Mouse (Mus musculus) heart, embryonic 10.5 days (tissue): Measurements from ENCODE around the gene Borcs8. TPM values are rescaled to one million over a fixed set of nuclear protein-coding genes. Genes with fewer than 3 reads are reported as not detected.
A peak's percentile ranks its signal among the peaks of the same experiment; 100 is the strongest.

Experiments
- DNase-seq: peaks from one replicate; pipeline ENCODE4 v3.0.0-alpha.2; 2017; ENCODE audit warnings: low spot score
- H3K27ac ChIP-seq: fragments of 300-500 bp; sonication (generic); 2 replicates; pipeline ENCODE4 v1.5.1; 2016; ENCODE audit warnings: mild to moderate bottlenecking
- H3K27me3 ChIP-seq: fragments of 300-500 bp; sonication (generic); 2 replicates; pipeline ENCODE4 v1.6.1; 2016; ENCODE audit warnings: mild to moderate bottlenecking; ENCODE audit not compliant: poor library complexity, insufficient read depth, severe bottlenecking
- H3K36me3 ChIP-seq: fragments of 300-500 bp; sonication (generic); 2 replicates; pipeline ENCODE4 v1.6.1; 2016; ENCODE audit warnings: mild to moderate bottlenecking, moderate library complexity
- H3K4me1 ChIP-seq: fragments of 300-500 bp; sonication (generic); 2 replicates; pipeline ENCODE4 v1.6.1; 2016; ENCODE audit warnings: mild to moderate bottlenecking
- H3K4me3 ChIP-seq: fragments of 300-500 bp; sonication (generic); 2 replicates; pipeline ENCODE4 v1.5.1; 2016; ENCODE audit warnings: mild to moderate bottlenecking, moderate library complexity
- H3K9me3 ChIP-seq: fragments of 300-500 bp; sonication (generic); 2 replicates; pipeline ENCODE4 v1.6.1; 2016; ENCODE audit warnings: mild to moderate bottlenecking, moderate library complexity
- WGBS: fragments of 180-500 bp; shearing (Covaris S2); methylation state at CpG from one replicate; pipeline ENCODE4 v1.1.7; 2016; 5-methylcytosine and 5-hydroxymethylcytosine counted together
- polyA plus RNA-seq: library from polyadenylated mRNA; unstranded; fragments of >200 nt; fragmentation: Nextera tagmentation; extraction: Ambion mirVana; gene quantifications from 2 replicates; pipeline ENCODE4 v1.2.1, GENCODE M21; 2016

The Borcs8 gene
- polyA plus RNA-seq, 1 experiment from 2014 or later = 43.9 TPM

DNA sequence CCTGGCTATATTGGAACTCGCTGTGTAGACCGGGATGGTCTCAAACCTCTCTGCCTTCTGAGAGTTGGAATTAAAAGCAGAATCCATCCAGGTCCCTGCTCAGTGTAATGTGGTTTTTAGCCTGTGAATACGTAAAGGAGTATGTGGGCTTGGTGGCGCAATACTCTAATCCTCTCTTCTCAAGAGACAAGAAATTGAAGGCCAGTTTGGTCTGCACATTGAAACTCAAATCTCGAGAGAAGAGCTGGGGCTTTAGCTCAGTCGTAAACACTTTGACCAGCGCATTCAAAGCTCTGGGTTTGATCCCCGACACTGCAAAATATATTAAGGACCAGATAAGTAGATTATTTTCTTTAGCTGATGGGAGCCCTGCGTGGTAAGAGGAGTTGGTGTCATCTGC, 682 bp downstream of the Borcs8 start:
- Histone ChIP-seq H3K4me1 (peaks cover 23% of the 10 kb centered on the region), H3K4me3 (peak overlapping the region; percentile 91), H3K27ac (peak overlapping the region; percentile 88), H3K36me3 (peaks cover 50% of the 10 kb centered on the region), H3K27me3 (no peaks in the 10 kb centered on the region), H3K9me3 (no peaks in the 10 kb centered on the region)
- no peak for DNase-seq
- 12% methylated on average over 9 of the region's 9 CpGs for WGBS

- WGBS = 89% methylated on average over 7 of the region's 7 CpGs
- Histone ChIP-seq H3K27ac (no peak overlapping the region), H3K4me3 (no peak overlapping the region), H3K27me3 (peaks cover 27% of the 10 kb centered on the region), H3K9me3 (no peaks in the 10 kb centered on the region), H3K4me1 (peaks cover 17% of the 10 kb centered on the region), H3K36me3 (peaks cover 42% of the 10 kb centered on the region)
- no peak for DNase-seq
Measured at GRCm38 (mm10) chr8:70147678-70148607, 8.6 kb downstream of the Borcs8 start.

DNA sequence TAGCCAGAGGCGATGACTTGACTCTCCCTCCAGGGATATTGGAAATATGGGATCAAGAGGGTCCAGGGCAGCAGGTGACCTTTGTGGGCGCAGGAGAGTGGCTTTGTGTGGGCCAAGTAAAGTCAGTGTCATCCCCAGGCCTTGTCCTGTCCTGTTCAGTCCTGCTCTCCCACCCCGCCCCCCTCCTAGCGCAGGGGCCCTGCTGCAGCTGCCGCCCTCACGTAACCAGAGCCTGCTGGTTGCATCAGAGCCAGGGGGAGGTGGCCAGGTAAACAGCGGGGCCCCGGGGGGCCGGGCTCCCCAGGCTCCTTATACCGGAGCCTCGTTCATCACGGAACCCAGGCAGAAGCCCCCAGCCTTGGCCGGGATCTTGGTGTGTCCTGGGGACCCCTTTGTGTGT, 10.9 kb downstream of the Borcs8 start:
- Histone ChIP-seq H3K4me3 (peak overlapping the region; percentile 10; the same call in 1 of the 2 replicates), H3K36me3 (peaks cover 21% of the 10 kb centered on the region), H3K27ac (peak overlapping the region; percentile 59; the same call in 1 of the 2 replicates), H3K27me3 (peaks cover 40% of the 10 kb centered on the region), H3K9me3 (no peaks in the 10 kb centered on the region), H3K4me1 (peaks cover 18% of the 10 kb centered on the region)
- no peak for DNase-seq
- 19% methylated on average over 13 of the region's 13 CpGs for WGBS

- 18% methylated on average over 22 of the region's 22 CpGs for WGBS
- DNase-seq = peak; percentile 96
- H3K27me3 ChIP-seq = peaks cover 66% of the 10 kb centered on the region
- peaks cover 21% of the 10 kb centered on the region for H3K4me1 ChIP-seq
- H3K27ac ChIP-seq = 0 out of 2 replicates have a peak overlapping the region, but pooled peaks have one; percentile 6
- H3K9me3 ChIP-seq = no peaks in the 10 kb centered on the region
- H3K36me3 ChIP-seq = no peaks in the 10 kb centered on the region
- peak overlapping the region; percentile 41 for H3K4me3 ChIP-seq
Measured at GRCm38 (mm10) chr8:70152537-70153257, 13.4 kb downstream of the Borcs8 start.

GRCm38 (mm10) chr8:70157240-70157800, 18.0 kb downstream of the Borcs8 start:
- H3K36me3 ChIP-seq = no peaks in the 10 kb centered on the region
- H3K9me3 ChIP-seq = no peaks in the 10 kb centered on the region
- H3K4me1 ChIP-seq = peaks cover 22% of the 10 kb centered on the region
- no peak overlapping the region for H3K4me3 ChIP-seq
- no peak overlapping the region; the same call in 1 of the 2 replicates for H3K27ac ChIP-seq
- 89% methylated on average over 1 of the region's 1 CpGs for WGBS
- no peak for DNase-seq
- H3K27me3 ChIP-seq = peaks cover 60% of the 10 kb centered on the region

DNA sequence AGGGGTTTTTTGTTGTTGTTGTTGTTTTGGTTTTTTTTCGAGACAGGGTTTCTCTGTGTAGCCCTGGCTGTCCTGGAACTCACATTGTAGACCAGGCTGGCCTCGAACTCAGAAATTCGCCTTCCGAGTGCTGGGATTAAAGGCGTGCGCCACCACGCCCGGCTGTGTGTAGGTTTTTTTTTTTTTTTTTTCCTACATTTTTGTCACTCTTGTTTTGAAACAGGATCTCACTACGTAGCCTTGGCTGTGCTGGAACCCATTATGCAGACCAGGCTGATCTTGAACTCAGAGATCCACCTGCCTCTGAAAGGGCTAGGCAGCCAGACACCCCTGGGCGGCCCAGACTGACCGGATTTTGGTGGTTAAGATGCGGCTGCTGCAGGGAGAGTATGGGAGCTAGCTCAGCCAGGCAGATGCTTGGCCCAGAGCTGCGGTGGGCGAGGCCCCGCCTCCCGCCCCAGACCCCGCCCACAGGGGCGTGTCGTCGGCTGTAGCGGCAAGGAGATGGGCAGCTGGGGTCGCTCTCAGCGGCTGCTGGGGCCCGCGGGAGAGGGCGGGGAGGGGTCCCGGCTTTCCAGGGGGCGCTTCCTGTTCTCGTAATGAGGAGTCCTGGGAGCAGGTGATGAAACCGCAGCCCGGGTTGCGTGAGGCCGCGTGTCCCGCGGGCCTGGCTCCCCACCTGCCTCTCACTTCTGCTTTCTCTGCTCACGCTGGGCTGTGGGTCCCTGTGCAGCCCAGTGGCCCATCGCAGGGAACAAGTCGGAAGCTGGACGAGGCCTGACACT, 19.0 kb downstream of the Borcs8 start:
- Histone ChIP-seq H3K4me1 (peaks cover 16% of the 10 kb centered on the region), H3K36me3 (no peaks in the 10 kb centered on the region), H3K27me3 (peaks cover 66% of the 10 kb centered on the region), H3K27ac (peak overlapping the region; percentile 53; the same call in 1 of the 2 replicates), H3K4me3 (peak overlapping the region; percentile 71), H3K9me3 (no peaks in the 10 kb centered on the region)
- peak; percentile 91 for DNase-seq
- WGBS = 10% methylated on average over 40 of the region's 40 CpGs

DNA sequence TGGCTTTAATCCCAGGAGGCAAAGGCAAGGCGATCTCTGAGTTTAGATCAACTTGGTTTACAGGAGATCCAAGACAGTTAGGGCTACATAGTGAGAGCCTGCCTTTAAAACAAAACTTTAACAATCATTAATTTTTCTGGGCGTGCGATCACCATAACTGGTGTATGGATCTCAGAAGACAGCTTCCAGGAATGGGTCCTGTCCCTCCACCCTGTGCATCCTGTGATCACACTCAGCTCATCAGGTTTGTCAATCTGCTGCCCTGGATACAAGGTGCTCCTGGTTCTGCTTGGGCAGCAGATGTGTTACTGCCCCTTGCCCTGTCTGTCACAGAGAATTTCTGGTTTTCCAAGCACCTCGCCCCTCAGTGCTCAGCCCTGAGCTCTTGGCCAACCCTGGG, 19.9 kb downstream of the Borcs8 start:
- Histone ChIP-seq H3K9me3 (no peaks in the 10 kb centered on the region), H3K36me3 (no peaks in the 10 kb centered on the region), H3K27ac (no peak overlapping the region), H3K4me1 (peaks cover 16% of the 10 kb centered on the region), H3K27me3 (peaks cover 73% of the 10 kb centered on the region), H3K4me3 (no peak overlapping the region)
- DNase-seq = no peak
- 81% methylated on average over 4 of the region's 4 CpGs for WGBS

DNA sequence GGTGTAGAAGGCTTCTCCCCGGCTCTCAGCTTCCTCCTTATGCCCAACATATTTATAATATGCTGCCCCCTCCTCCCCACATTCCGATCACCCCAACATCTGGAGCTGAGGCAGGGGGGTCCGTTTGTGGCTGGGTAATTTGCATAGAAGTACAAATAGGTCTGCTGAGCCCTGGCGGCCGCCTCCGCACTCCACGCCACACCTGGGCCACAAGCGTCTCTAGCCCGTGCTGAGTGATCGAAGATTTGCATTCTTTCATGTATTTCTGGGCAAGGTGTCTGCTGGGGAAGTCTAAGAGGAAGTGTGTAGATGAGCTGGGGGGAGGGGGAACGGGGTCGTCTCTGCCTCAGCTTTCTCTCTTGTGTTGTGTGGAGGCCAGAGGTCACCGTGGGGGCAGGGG, 20.7 kb downstream of the Borcs8 start:
- no peak for DNase-seq
- WGBS = 63% methylated on average over 13 of the region's 13 CpGs
- H3K27me3 ChIP-seq = peaks cover 74% of the 10 kb centered on the region
- no peaks in the 10 kb centered on the region for H3K36me3 ChIP-seq
- no peaks in the 10 kb centered on the region for H3K9me3 ChIP-seq
- no peak overlapping the region for H3K4me3 ChIP-seq
- H3K4me1 ChIP-seq = peaks cover 17% of the 10 kb centered on the region
- no peak overlapping the region for H3K27ac ChIP-seq

DNA sequence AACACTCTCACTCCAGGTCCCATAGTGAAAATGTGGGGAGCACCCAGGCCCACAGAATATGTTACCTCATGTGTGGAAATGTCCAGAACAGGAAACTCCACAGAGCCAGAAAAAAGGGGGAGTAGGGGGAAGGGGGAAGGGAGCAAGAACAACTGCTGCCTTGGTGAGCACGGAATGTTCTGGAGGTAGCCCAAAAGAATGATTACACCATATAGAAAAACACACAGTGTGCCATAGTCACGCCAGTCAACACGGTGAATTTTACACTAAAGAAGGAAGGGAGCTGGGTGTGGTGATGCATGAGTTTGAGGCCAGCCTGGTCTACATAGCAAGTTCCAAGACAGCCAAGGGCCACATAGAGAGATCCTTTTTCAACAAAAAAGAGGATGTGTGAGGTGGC, 24.0 kb downstream of the Borcs8 start:
- Histone ChIP-seq H3K9me3 (no peaks in the 10 kb centered on the region), H3K4me3 (no peak overlapping the region), H3K27ac (no peak overlapping the region), H3K36me3 (no peaks in the 10 kb centered on the region), H3K4me1 (peaks cover 33% of the 10 kb centered on the region), H3K27me3 (peaks cover 79% of the 10 kb centered on the region)
- 87% methylated on average over 3 of the region's 3 CpGs for WGBS
- DNase-seq = no peak

GRCm38 (mm10) chr8:70166504-70167110, 27.3 kb downstream of the Borcs8 start:
- H3K9me3 ChIP-seq = no peaks in the 10 kb centered on the region
- 3% methylated on average over 21 of the region's 21 CpGs for whole genome bisulfite sequencing
- DNase-seq = peak; percentile 89
- H3K27ac ChIP-seq = peak overlapping the region; percentile 60
- peaks cover 27% of the 10 kb centered on the region for H3K4me1 ChIP-seq
- peak overlapping the region; percentile 42 for H3K4me3 ChIP-seq
- no peaks in the 10 kb centered on the region for H3K36me3 ChIP-seq
- H3K27me3 ChIP-seq = peaks cover 67% of the 10 kb centered on the region

DNA sequence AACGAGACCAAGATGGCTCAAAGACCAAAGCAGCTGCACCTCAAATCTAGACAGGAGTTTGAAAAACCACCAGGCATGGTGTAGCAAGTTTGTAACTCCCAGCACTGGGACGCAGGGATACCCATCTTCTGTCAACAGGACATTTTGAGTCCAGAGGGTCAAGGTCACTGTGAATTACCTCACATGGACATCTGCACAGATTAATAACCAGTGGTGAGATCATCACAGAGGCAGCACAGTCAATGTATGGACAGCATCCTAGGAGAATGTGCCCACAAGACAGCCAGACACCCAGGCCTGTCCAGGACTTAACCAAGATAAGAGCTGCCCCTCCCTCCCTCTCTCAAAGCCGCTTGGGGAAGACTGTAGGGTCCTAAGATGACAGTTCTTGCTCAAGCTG, 30.8 kb downstream of the Borcs8 start:
- Histone ChIP-seq H3K27me3 (peaks cover 36% of the 10 kb centered on the region), H3K4me3 (no peak overlapping the region), H3K27ac (no peak overlapping the region), H3K4me1 (peaks cover 44% of the 10 kb centered on the region), H3K9me3 (no peaks in the 10 kb centered on the region), H3K36me3 (no peaks in the 10 kb centered on the region)
- 68% methylated on average over 3 of the region's 3 CpGs for WGBS
- no peak for DNase-seq

- H3K4me1 ChIP-seq = peaks cover 39% of the 10 kb centered on the region
- 78% methylated on average over 3 of the region's 3 CpGs for WGBS
- no peak for DNase-seq
- H3K27ac ChIP-seq = no peak overlapping the region
- peaks cover 29% of the 10 kb centered on the region for H3K27me3 ChIP-seq
- H3K36me3 ChIP-seq = 0 out of 2 replicates have a peak, but pooled peaks cover 2% of the 10 kb centered on the region
- no peaks in the 10 kb centered on the region for H3K9me3 ChIP-seq
- H3K4me3 ChIP-seq = no peak overlapping the region
Measured at GRCm38 (mm10) chr8:70170748-70171147, 31.4 kb downstream of the Borcs8 start.
